Mouse (Mus musculus) olfactory bulb, adult 2 months (tissue): ENCODE data around the gene Pcsk5.

Experiments
- CTCF ChIP-seq: fragments of 200-500 bp; IDR thresholded peaks from 2 replicates; pipeline ENCODE4 v1.5.1; 2012; ENCODE audit warnings: low read depth, mild to moderate bottlenecking, low read length, moderate library complexity; ENCODE audit not compliant: insufficient read depth
- POLR2A ChIP-seq: fragments of 200-500 bp; IDR thresholded peaks from 2 replicates; pipeline ENCODE4 v1.6.1; 2012; ENCODE audit warnings: mild to moderate bottlenecking, low read depth, low read length, moderate library complexity; ENCODE audit not compliant: insufficient read depth

DNA sequence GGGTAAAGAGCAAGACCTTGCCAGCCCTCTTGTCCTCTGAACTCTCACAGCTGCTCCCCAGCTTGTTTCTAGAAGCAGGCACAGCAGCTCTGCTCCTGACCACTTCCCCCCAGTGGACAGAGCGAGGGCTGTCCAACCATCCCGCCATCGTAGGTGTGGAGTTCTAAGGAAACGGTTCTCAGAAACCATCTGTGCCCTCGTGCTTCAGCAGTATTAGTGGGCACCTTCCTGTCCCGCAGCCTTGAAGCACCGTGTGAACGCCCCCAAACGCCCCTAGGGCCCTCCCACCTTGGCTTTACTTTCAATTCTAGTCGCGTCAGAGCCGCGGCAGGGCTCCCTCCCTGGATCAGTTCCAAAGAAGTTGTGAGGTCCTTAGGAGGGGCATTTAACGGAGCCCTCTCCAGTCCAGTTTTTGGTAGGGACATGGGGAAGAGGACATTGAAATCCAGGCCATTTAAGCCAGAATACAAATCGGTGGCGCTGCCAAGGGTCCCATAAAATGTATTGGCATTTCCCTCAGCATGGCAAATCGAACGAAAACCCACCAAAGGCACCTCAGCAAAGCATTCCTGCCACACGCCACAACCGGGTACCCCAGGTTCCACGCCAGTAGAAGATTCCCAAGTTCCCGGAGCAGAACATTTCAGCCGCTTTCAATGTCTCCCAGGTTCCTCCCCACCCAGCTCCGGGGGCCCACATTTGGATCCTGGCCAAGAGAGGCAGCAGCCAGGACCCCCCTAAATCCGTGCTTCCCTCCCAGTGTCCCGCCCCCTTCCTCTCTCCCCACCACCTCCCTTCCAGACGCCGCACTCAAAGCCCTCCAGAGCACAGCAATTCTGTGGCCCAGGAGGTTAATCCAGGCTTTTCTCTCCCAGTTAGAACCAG, 1.5 kb downstream of the Pcsk5 start:
- no peak for TF ChIP-seq CTCF
- no peak for TF ChIP-seq POLR2A
